Mouse (Mus musculus) C2C12 (cell line): ENCODE results near the gene Nme7.

Experiments
- CEBPB ChIP-seq: IDR thresholded peaks from one replicate; pipeline ENCODE4 v1.6.1; 2011; ENCODE audit warnings: low read depth, mild to moderate bottlenecking, control low read depth, moderate library complexity
- CTCF ChIP-seq: IDR thresholded peaks from one replicate; pipeline ENCODE4 v1.5.1; 2011; ENCODE audit not compliant: control insufficient read depth, insufficient read depth, insufficient read length
- FOSL1 ChIP-seq: IDR thresholded peaks from one replicate; pipeline ENCODE4 v1.8.0; 2011; ENCODE audit warnings: mild to moderate bottlenecking, low read length; ENCODE audit not compliant: poor library complexity, insufficient read depth, severe bottlenecking
- MAX ChIP-seq: IDR thresholded peaks from one replicate; pipeline ENCODE4 v1.6.1; 2011; ENCODE audit warnings: mild to moderate bottlenecking, control low read depth
- MYOD1 ChIP-seq: IDR thresholded peaks from one replicate; pipeline ENCODE4 v1.6.1; 2011; ENCODE audit warnings: low read depth; ENCODE audit not compliant: control insufficient read depth, insufficient read length
- MYOG ChIP-seq: IDR thresholded peaks from one replicate; pipeline ENCODE4 v1.6.1; 2011; ENCODE audit not compliant: control insufficient read depth, insufficient read length; ENCODE audit errors: extremely low read depth
- USF1 ChIP-seq: IDR thresholded peaks from one replicate; pipeline ENCODE4 v1.6.1; 2011; ENCODE audit warnings: low read depth, mild to moderate bottlenecking, control low read depth, moderate library complexity

- TF ChIP-seq CTCF (no peak), USF1 (no peak), MYOD1 (no peak), MAX (no peak), CEBPB (no peak), MYOG (no peak), FOSL1 (no peak)
Observed at GRCm38 (mm10) chr1:164389743-164390142, 85.8 kb downstream of the Nme7 start.
